Mouse (Mus musculus) erythroblast, embryonic 14.5 days (primary cell): ENCODE measurements around the gene Gm12355. TPM values are rescaled to one million over a fixed set of nuclear protein-coding genes. Genes with fewer than 3 reads are reported as not detected.
"Not testable (repeated sequence)": the region's sequence is repeated elsewhere in the genome, so short reads cannot be mapped to it uniquely, and the experiment has no call there.

Experiments
- H3K27me3 ChIP-seq: 2 replicates; pipeline ENCODE4 v1.6.1; 2012; ENCODE audit warnings: inconsistent platforms; ENCODE audit not compliant: control insufficient read depth
- H3K36me3 ChIP-seq: 2 replicates; pipeline ENCODE4 v1.6.1; 2012; ENCODE audit warnings: mild to moderate bottlenecking, inconsistent platforms; ENCODE audit not compliant: control insufficient read depth
- H3K4me1 ChIP-seq: 2 replicates; pipeline ENCODE4 v1.6.1; 2012; ENCODE audit warnings: inconsistent platforms; ENCODE audit not compliant: control insufficient read depth
- H3K4me3 ChIP-seq: replicated peaks from 2 replicates; pipeline ENCODE3; 2012; ENCODE audit warnings: moderate library complexity, mild to moderate bottlenecking, inconsistent platforms
- H3K9me3 ChIP-seq: 2 replicates; pipeline ENCODE4 v1.6.1; 2012; ENCODE audit warnings: low read length, inconsistent platforms, mixed read lengths; ENCODE audit not compliant: control insufficient read depth
- GATA1 ChIP-seq: IDR thresholded peaks from 2 replicates; pipeline ENCODE4 v1.6.1; 2012; ENCODE audit warnings: low read length, inconsistent platforms, mixed read lengths
- TAL1 ChIP-seq: IDR thresholded peaks from 3 replicates; pipeline ENCODE4 v1.6.1; 2012; ENCODE audit warnings: low read length, inconsistent platforms, mixed read lengths
- polyA plus RNA-seq: library from polyadenylated mRNA; stranded (reverse); fragments of >175 nt; gene quantifications from 2 replicates; pipeline ENCODE4 v1.2.3, GENCODE M21; 2012

Gm12355 gene
- polyA plus RNA-seq, 1 experiment = not detected

- no peaks in the 10 kb centered on the region for H3K36me3 ChIP-seq
- peaks cover 9% of the 10 kb centered on the region for H3K27me3 ChIP-seq
- H3K4me3 ChIP-seq = no peak within 1 kb of the TSS
- no peaks in the 10 kb centered on the region for H3K9me3 ChIP-seq
- H3K4me1 ChIP-seq = no peaks in the 10 kb centered on the region
- no peak for TF ChIP-seq GATA1
- no peak for TF ChIP-seq TAL1
Observed at GRCm38 (mm10) chr11:98646459-98646858, 21.0 kb upstream of the Gm12355 start, which contains the start of gene Gsdma2. TSS of gene Gsdma2 (plus strand) at chr11:98646759.

- Histone ChIP-seq H3K27me3 (peaks cover 9% of the 10 kb centered on the region), H3K9me3 (no peaks in the 10 kb centered on the region), H3K36me3 (no peaks in the 10 kb centered on the region), H3K4me1 (no peaks in the 10 kb centered on the region), H3K4me3 (no peak overlapping the region)
- TF ChIP-seq TAL1 = no peak
- TF ChIP-seq GATA1 = no peak
Observed at GRCm38 (mm10) chr11:98645946-98646345, 20.5 kb upstream of the Gm12355 start.

GRCm38 (mm10) chr11:98644757-98645156 is 19.3 kb upstream of the Gm12355 start:
- Histone ChIP-seq H3K9me3 (no peaks in the 10 kb centered on the region), H3K4me1 (no peaks in the 10 kb centered on the region), H3K27me3 (peaks cover 4% of the 10 kb centered on the region), H3K36me3 (no peaks in the 10 kb centered on the region), H3K4me3 (no peak overlapping the region)
- TF ChIP-seq TAL1 (no peak), GATA1 (no peak)

- no peaks in the 10 kb centered on the region for H3K36me3 ChIP-seq
- H3K4me3 ChIP-seq = no peak overlapping the region
- H3K9me3 ChIP-seq = no peaks in the 10 kb centered on the region; the same call in 1 of the 2 replicates
- no peak for TF ChIP-seq TAL1
- no peak for TF ChIP-seq GATA1
- H3K27me3 ChIP-seq = no peaks in the 10 kb centered on the region; the same call in 1 of the 2 replicates
- H3K4me1 ChIP-seq = no peaks in the 10 kb centered on the region; the same call in 1 of the 2 replicates
Observed at GRCm38 (mm10) chr11:98640091-98640490, 14.6 kb upstream of the Gm12355 start.

GRCm38 (mm10) chr11:98637501-98637900 is 12.0 kb upstream of the Gm12355 start:
- Histone ChIP-seq H3K36me3 (no peaks in the 10 kb centered on the region), H3K4me3 (no peak overlapping the region), H3K4me1 (no peaks in the 10 kb centered on the region; the same call in 1 of the 2 replicates), H3K9me3 (no peaks in the 10 kb centered on the region; the same call in 1 of the 2 replicates), H3K27me3 (peaks cover 4% of the 10 kb centered on the region)
- TF ChIP-seq TAL1 (no peak), GATA1 (no peak)

GRCm38 (mm10) chr11:98635312-98635970 is 10.0 kb upstream of the Gm12355 start:
- H3K27me3 ChIP-seq, H3K9me3 ChIP-seq, H3K36me3 ChIP-seq, H3K4me3 ChIP-seq, H3K4me1 ChIP-seq: not testable (repeated sequence)

- H3K36me3 ChIP-seq = no peaks in the 10 kb centered on the region
- H3K27me3 ChIP-seq = peaks cover 4% of the 10 kb centered on the region; the same call in 1 of the 2 replicates
- no peaks in the 10 kb centered on the region for H3K9me3 ChIP-seq
- H3K4me1 ChIP-seq = no peaks in the 10 kb centered on the region; the same call in 1 of the 2 replicates
- H3K4me3 ChIP-seq = no peak overlapping the region
- TF ChIP-seq GATA1 (no peak), TAL1 (no peak)
Observed at GRCm38 (mm10) chr11:98630646-98631045, 5.2 kb upstream of the Gm12355 start.

- Histone ChIP-seq H3K4me3 (no peak overlapping the region), H3K4me1 (no peaks in the 10 kb centered on the region), H3K36me3 (no peaks in the 10 kb centered on the region), H3K9me3 (peaks cover 7% of the 10 kb centered on the region), H3K27me3 (peaks cover 4% of the 10 kb centered on the region; the same call in 1 of the 2 replicates)
- TF ChIP-seq GATA1 (no peak), TAL1 (no peak)
Observed at GRCm38 (mm10) chr11:98628706-98629105, 3.2 kb upstream of the Gm12355 start.

GRCm38 (mm10) chr11:98624381-98624780 is 1.1 kb downstream of the Gm12355 start:
- not testable (repeated sequence) for H3K4me1 ChIP-seq, H3K36me3 ChIP-seq, H3K4me3 ChIP-seq, H3K27me3 ChIP-seq
- peaks cover 29% of the 10 kb centered on the region for H3K9me3 ChIP-seq

- H3K4me3 ChIP-seq, H3K4me1 ChIP-seq, H3K36me3 ChIP-seq, H3K27me3 ChIP-seq: not testable (repeated sequence)
- peaks cover 29% of the 10 kb centered on the region for H3K9me3 ChIP-seq
Observed at GRCm38 (mm10) chr11:98623981-98624380, 1.5 kb downstream of the Gm12355 start.
